Mouse (Mus musculus) liver, postnatal 0 days (tissue): ENCODE measurements at regions not wholly inside any gene's neighbourhood (a gene's known extent, or its start where the extent isn't known, plus 50 kb on each side); places are given as distances from the start of the nearest gene placed in this dataset.

Experiments used
- CTCF ChIP-seq: sonication (generic); IDR thresholded peaks from 2 replicates; pipeline ENCODE4 v1.5.1; 2016; ENCODE audit warnings: antibody characterized with exemption, low read depth
- EP300 ChIP-seq: IDR thresholded peaks from 2 replicates; pipeline ENCODE4 v1.6.1; 2016; ENCODE audit warnings: antibody characterized with exemption, low read depth, mild to moderate bottlenecking

GRCm38 (mm10) chr14:33726500-33726899, 137.5 kb downstream of the Ptpn20 start:
- no peak for TF ChIP-seq CTCF
- no peak for TF ChIP-seq EP300
